Mouse (Mus musculus) heart, adult 2 months (tissue): ENCODE measurements at regions not wholly inside any gene's neighbourhood (a gene's known extent, or its start where the extent isn't known, plus 50 kb on each side); places are given as distances from the start of the nearest gene placed in this dataset.

ENCODE experiments used
- DNase-seq, 2 experiments: peaks; one replicate each; pipeline ENCODE4 v3.0.0; 2021
- H3K27ac ChIP-seq: fragments of 200-600 bp; 2 replicates; pipeline ENCODE4 v1.8.1; 2022
- H3K27me3 ChIP-seq: fragments of 200-500 bp; 2 replicates; pipeline ENCODE4 v1.6.1; 2012; ENCODE audit warnings: mild to moderate bottlenecking, low read length, inconsistent platforms, mixed read lengths; ENCODE audit not compliant: control insufficient read depth, insufficient read depth
- H3K36me3 ChIP-seq: fragments of 200-500 bp; 2 replicates; pipeline ENCODE4 v1.6.1; 2012; ENCODE audit warnings: low read length, inconsistent platforms; ENCODE audit not compliant: control insufficient read depth, insufficient read depth
- H3K4me1 ChIP-seq: fragments of 200-500 bp; 2 replicates; pipeline ENCODE4 v1.6.1; 2011; ENCODE audit warnings: low read length; ENCODE audit not compliant: control insufficient read depth, insufficient read depth
- H3K4me3 ChIP-seq: fragments of 200-600 bp; 2 replicates; pipeline ENCODE4 v1.8.1; 2022
- H3K79me2 ChIP-seq: fragments of 200-500 bp; replicated peaks from 2 replicates; pipeline ENCODE4 v1.6.1; 2012; ENCODE audit warnings: mild to moderate bottlenecking, inconsistent platforms, low read length, moderate library complexity, mixed read lengths; ENCODE audit not compliant: control insufficient read depth, insufficient read depth
- H3K9ac ChIP-seq: fragments of 200-500 bp; 2 replicates; pipeline ENCODE4 v1.6.1; 2012; ENCODE audit warnings: low read depth, mild to moderate bottlenecking, control low read depth, inconsistent platforms, low read length, mixed read lengths
- CTCF ChIP-seq: fragments of 200-600 bp; IDR thresholded peaks from 2 replicates; pipeline ENCODE4 v1.8.1; 2022; ENCODE audit warnings: antibody characterized with exemption, mild to moderate bottlenecking, moderate library complexity
- EP300 ChIP-seq: fragments of 200-500 bp; IDR thresholded peaks from 2 replicates; pipeline ENCODE4 v1.6.1; 2011; ENCODE audit warnings: low read depth, low read length, control low read depth; ENCODE audit not compliant: insufficient read depth
- POLR2A ChIP-seq: fragments of 200-500 bp; IDR thresholded peaks from 2 replicates; pipeline ENCODE4 v1.6.1; 2011; ENCODE audit warnings: mild to moderate bottlenecking, low read depth, low read length, control low read depth; ENCODE audit not compliant: insufficient read depth
- WGBS: fragments of 180-500 bp; shearing (Covaris S2); methylation state at CpG from one replicate; pipeline ENCODE4 v1.1.7; 2018; 5-methylcytosine and 5-hydroxymethylcytosine counted together
- intact Hi-C: fragments of 180-260 bp; cut with DNase I; formaldehyde crosslinking; loops from one replicate; pipeline ENCODE4 v1.15.1; 2025

- DNase-seq = no peak
- no peak for TF ChIP-seq EP300
- TF ChIP-seq CTCF = no peak
- TF ChIP-seq POLR2A = no peak
- no peak overlapping the region for H3K4me3 ChIP-seq
- 45% methylated on average over 2 of the region's 2 CpGs for WGBS
- H3K27me3 ChIP-seq = no peaks in the 10 kb centered on the region
- H3K27ac ChIP-seq = no peak overlapping the region
- H3K36me3 ChIP-seq = no peaks in the 10 kb centered on the region
- no peaks in the 10 kb centered on the region for H3K79me2 ChIP-seq
- H3K9ac ChIP-seq = no peak overlapping the region
- intact Hi-C loops = no loop called here
- no peaks in the 10 kb centered on the region for H3K4me1 ChIP-seq
Measured at GRCm38 (mm10) chr13:35079685-35080084, 52.8 kb upstream of the Eci2 start.

GRCm38 (mm10) chr13:35085386-35085785 lies 58.5 kb upstream of the Eci2 start:
- Histone ChIP-seq H3K27me3 (no peaks in the 10 kb centered on the region), H3K9ac (no peak overlapping the region), H3K4me3 (no peak overlapping the region), H3K79me2 (no peaks in the 10 kb centered on the region), H3K36me3 (no peaks in the 10 kb centered on the region), H3K27ac (no peak overlapping the region), H3K4me1 (no peaks in the 10 kb centered on the region)
- no peak for DNase-seq
- TF ChIP-seq POLR2A (no peak), EP300 (no peak), CTCF (no peak)
- WGBS = 76% methylated on average over 3 of the region's 3 CpGs
- intact Hi-C loops = no loop called here

GRCm38 (mm10) chr13:35087246-35088040 lies 60.5 kb upstream of the Eci2 start:
- peak; percentile 23 to 45 for DNase-seq
- 69% methylated on average over 6 of the region's 6 CpGs for WGBS

GRCm38 (mm10) chr13:35091155-35091554 lies 64.3 kb upstream of the Eci2 start:
- intact Hi-C loops = no loop called here
- 76% methylated on average over 3 of the region's 3 CpGs for WGBS

More at GRCm38 (mm10) chr13:35087246-35088040, 60.5 kb upstream of the Eci2 start:
- no peak overlapping the region for H3K9ac ChIP-seq
- H3K79me2 ChIP-seq = no peaks in the 10 kb centered on the region
- no peak overlapping the region for H3K27ac ChIP-seq
- H3K4me1 ChIP-seq = no peaks in the 10 kb centered on the region
- intact Hi-C loops = no loop called here
- no peaks in the 10 kb centered on the region for H3K27me3 ChIP-seq
- no peak overlapping the region for H3K4me3 ChIP-seq
- TF ChIP-seq CTCF = no peak
- no peaks in the 10 kb centered on the region for H3K36me3 ChIP-seq

GRCm38 (mm10) chr13:35119782-35120181 lies 92.9 kb upstream of the Eci2 start:
- Histone ChIP-seq H3K4me1 (no peaks in the 10 kb centered on the region), H3K79me2 (no peaks in the 10 kb centered on the region), H3K27me3 (no peaks in the 10 kb centered on the region), H3K4me3 (no peak overlapping the region), H3K9ac (no peak overlapping the region), H3K36me3 (no peaks in the 10 kb centered on the region), H3K27ac (no peak overlapping the region)
- TF ChIP-seq EP300 = no peak
- TF ChIP-seq CTCF = peak; percentile 76
- WGBS = 28% methylated on average over 1 of the region's 1 CpGs
- intact Hi-C loops = loop anchor here (10.0 kb wide), 1 partner anchor 265 kb away; no protein-coding TSS in a partner anchor
- DNase-seq = no peak

More at GRCm38 (mm10) chr13:35091155-35091554, 64.3 kb upstream of the Eci2 start:
- TF ChIP-seq POLR2A = no peak
- TF ChIP-seq EP300 = no peak
- no peak for TF ChIP-seq CTCF
- H3K9ac ChIP-seq = no peak overlapping the region
- no peaks in the 10 kb centered on the region for H3K79me2 ChIP-seq
- no peak for DNase-seq
- no peak overlapping the region for H3K4me3 ChIP-seq
- no peaks in the 10 kb centered on the region for H3K27me3 ChIP-seq
- no peaks in the 10 kb centered on the region for H3K4me1 ChIP-seq
- H3K36me3 ChIP-seq = no peaks in the 10 kb centered on the region
- H3K27ac ChIP-seq = no peak overlapping the region

GRCm38 (mm10) chr13:35129475-35129874 lies 102.6 kb upstream of the Eci2 start:
- H3K79me2 ChIP-seq = no peaks in the 10 kb centered on the region
- WGBS = 41% methylated on average over 2 of the region's 2 CpGs
- H3K9ac ChIP-seq = no peak overlapping the region
- intact Hi-C loops = loop anchor here (10.0 kb wide), 1 partner anchor 255 kb away; no protein-coding TSS in a partner anchor
- no peak overlapping the region for H3K4me3 ChIP-seq
- H3K27ac ChIP-seq = no peak overlapping the region
- no peaks in the 10 kb centered on the region for H3K4me1 ChIP-seq
- TF ChIP-seq EP300 = no peak
- no peak for TF ChIP-seq POLR2A
- no peak for TF ChIP-seq CTCF
- no peaks in the 10 kb centered on the region for H3K36me3 ChIP-seq
- no peaks in the 10 kb centered on the region for H3K27me3 ChIP-seq
- no peak for DNase-seq
